Mouse (Mus musculus) testis, postnatal 10 days (tissue): Measurements from ENCODE around the gene Dnajb12.

Experiments used
- DNase-seq: peaks from one replicate; pipeline ENCODE4 v3.0.0; 2021; ENCODE audit warnings: low spot score

Dnajb12 gene

DNA sequence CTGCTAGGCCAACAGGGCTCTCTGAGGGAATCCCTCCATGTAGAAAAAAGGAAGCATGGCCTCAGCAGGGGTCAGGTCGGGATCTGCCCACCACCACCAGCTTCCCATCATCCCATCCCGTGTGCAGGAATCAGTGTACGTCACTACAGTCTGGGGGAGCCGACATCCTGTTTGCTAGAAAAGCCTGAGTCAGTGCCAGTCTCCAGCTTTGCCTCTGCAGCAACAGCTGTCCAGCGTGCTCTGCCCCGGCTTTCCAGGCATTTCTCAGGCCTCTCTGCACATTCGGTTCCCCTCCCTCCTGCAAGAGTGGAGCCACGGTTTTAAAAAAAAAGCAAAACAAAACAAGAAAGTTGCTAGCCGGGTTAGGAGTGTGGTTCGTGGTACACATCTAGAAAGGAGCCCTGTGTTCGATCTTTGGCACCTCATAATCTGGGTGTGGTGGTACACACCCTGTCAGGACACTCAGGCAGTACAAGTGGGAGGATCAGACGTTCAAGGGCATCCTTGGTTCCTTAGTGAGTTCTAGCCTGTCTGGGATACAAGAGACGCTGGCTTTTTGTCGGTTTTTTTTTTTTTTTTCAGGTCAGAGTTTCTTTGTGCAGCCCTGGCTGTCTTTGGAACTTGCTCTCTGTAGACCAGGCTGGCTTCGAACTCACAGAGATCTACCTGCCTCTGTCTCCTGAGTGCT, 40.3 kb downstream of the Dnajb12 start:
- DNase-seq, result peak; percentile 60

DNA sequence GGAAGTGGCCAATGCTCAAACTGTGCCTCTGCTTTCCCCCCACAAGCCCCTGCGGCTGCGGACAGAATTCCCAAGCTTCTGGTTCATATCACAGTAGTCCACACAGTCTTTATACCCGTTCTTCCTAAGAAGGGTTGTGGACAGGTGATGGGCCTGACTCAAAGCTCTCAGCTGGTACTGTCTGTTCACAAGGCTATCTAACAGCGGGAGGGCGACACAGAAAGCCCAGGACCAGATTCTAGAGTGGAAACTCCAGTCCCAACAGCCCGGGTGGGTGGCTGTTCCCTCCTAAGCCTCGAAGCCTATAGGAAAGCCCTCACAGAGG, 41.1 kb downstream of the Dnajb12 start:
- no peak for DNase-seq

DNA sequence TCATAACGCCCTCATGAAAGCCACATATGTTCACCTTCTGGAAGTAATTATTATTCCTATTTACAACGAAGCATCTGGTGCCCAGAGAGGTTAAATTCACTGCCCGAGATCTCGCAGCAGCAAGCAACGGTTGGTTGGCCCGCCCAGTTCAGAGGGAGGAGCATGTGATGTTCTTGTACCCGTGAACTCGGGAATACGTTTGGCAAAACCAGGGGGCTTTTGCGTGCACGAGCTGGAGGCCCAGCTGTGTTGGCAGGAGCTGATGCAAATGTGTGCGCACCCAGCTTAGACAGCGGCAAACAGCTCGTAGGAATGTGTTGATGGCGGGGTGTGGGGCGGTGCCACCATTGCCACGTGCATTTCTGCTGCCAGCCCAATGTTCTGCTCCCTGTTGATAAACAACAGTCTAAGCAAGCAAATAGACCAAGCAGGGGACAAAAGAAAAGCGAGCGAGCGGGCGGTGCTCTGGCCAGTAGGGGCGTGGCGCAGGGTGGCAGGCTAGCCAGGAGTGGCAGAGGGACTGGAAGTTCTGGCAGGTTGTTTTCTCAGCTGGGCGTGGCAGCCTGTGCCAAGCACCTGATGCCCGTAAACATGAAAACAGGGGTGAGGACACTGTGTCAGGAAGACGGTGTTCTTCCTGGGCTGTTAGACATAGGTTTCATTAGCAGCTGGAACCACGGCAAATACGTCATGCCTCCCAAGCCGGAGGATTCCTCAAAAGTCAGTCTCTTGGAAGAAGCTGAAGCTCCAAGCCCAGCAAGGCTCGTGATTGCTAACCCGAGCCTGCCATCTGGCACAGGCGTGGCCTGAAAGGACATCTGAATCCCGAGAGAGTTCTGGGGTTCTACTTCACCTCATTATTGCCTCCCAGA, 41.7 kb downstream of the Dnajb12 start:
- DNase-seq, result peak; percentile 82

DNA sequence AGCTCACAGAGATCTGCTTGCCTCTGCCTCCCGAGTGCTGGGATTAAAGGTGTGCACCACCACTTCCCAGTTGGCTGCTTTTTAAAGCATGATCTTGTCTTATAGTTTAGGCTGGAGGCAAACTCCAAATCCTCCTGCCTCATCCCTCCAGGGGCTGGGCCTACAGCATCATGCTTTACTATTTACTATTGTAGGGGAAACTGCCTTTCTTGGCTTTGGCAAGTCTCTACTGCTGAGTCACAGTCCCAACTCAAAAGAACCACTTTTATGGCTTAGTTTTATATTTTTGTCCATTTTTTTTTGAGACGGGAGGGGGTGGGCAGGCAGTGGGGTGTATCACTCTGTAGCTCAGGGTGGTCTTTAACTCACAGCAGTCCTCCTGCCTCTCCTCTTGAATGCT, 44.1 kb downstream of the Dnajb12 start:
- DNase-seq, result no peak

DNA sequence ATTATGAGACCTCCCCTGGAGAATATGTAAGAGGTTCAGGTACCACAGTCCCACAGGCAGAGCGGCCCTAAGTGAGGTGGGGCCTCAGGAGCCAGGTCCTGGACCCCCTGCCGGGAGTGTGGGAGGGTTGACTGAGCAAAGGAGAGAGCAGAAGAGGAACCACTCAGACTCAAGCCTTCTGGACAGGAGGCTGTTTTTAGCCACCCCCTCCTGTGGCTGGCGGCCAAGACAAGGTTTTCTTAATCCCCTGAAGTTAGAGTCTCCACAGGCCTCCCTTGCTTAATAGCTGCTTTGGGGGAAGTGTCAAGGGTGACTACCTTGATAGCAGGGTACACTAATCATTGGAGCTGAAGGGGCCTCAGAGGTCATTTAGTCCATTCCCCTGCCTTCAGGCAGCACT, 44.9 kb downstream of the Dnajb12 start:
- DNase-seq, result peak; percentile 51

DNA sequence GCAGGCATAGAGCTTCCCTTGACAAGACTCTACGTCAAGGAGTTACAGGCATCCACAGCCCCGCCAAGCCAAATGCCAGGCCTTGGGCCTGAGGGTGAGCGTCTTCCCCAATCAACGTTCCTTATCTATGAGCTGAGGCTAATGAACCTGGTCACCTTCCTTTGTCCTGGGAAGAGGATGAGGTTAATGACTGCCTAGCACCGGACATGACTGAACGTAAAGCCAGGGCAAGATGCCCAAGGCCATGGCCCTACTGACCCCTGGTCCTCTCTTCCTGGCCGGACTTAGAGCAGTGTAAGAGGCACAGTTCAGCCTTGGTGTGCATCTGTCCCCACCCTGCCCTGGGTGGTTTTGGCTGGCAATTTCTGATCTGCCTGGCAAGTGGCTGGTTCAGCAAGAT, 49.8 kb downstream of the Dnajb12 start:
- DNase-seq, result peak; percentile 50

DNA sequence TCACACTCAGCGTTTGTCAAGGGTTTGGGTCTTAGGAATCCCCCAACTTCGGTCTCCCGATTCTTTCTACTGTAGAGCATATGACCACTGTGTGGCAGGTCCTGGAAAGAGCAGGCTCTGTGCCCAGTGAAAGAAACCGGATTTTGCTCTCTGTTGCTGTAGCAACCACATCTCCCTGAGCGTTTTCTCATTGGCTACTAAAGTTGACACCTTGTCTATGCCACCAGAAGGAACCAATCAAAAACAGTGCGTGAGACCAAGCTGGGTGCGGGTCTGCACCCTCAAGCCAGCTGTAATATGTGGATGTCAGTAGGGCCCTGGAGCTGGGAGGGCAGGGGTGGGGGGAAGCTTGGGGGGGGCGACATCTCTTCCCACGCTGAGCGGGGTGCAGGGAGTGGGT, 51.6 kb downstream of the Dnajb12 start:
- DNase-seq, result no peak

DNA sequence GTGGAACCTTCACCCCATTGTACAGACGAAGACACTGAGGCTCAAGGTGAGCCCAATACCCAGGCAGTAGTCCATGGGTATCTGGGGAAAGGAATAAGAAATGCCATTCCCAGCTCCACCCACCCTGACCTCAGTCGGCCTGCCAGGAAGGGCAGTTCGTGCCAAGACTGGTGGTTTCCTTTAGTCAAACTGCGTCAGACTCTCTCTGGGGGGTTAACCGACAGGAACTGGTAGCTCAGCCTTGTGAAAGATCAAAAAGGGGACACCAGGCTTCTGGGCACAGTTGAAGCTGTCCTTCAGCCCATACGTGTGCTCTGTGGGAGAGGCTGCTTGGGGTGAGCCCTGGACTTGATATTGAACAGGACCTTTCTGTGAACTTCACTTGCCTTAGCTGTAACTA, 53.2 kb downstream of the Dnajb12 start:
- peak; percentile 39 for DNase-seq

DNA sequence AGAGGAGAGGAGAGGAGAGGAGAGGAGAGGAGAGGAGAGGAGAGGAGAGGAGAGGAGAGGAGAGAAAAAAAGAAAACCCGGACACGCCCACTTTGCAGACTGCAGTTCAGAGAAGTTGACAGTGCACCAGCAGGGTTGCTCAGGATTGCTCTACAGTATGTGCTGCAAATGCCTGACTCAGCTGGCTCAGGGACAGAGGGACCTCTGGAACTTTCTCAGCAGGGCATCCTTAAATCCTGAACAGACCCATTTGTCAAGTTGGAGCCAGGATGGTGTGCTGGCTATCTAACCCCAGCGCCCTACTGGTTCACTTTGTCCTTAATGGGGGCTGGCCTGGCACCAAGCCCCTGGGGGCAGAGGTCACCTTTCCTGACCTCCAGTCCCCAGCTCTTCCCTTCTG, 54.7 kb downstream of the Dnajb12 start:
- peak; percentile 41 for DNase-seq

DNA sequence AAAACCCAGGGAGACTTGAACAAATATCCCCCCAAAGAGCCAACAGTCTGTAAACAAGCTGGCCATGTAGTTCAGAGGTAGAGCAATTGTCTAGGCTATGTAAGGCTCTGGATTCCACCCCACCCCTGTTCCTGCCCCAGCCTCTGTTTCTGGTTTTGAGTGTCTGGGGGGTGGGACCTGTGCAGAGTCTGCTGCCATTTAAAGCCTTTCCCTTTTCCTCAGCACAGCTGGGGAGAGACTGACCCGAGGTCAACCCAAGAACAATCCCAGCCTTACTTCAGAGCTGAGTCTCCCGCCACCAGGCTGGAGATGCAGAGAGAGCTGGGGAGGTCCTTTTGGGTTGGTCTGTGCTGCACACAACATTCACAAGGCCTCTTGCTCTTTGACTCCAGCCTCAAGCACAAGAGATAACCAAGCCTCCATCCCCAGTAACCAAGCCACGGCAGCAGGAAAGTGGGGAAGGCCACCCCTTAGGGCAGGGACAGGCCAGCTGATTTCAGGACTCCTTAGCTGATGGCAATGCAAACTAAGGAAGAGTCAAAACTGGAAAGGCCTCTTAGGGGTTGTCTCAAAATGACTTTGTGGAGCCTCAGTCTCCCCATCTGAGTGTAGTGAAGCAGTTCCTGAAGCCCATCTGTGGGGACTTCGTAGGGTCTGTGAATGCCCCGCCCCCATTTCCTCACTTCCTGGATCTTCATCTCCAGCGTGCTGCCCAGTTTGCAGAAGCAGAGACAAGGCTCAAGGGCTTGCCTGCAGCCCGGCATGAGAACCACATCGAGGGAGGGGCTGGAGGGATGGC, 56.9 kb downstream of the Dnajb12 start:
- no peak for DNase-seq

DNA sequence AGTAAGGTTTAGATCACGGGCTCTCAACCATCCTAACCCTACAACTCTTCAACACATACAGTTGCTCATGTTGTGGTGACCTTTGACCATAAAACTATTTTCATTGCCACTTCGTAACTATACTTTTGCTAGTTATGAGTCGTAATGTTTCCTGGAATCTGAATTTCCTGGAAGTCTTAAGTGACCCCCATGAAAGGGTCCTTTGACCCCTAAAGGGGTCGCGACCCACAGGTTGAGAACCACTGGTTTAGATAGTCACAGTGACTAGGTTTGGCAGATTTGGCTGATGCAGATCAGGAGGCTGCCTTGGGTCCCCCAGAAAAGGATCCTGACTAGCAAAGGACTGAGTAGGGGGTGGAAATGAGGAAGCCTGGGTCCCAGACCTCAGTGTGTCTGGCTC, 59.3 kb downstream of the Dnajb12 start:
- no peak for DNase-seq

DNA sequence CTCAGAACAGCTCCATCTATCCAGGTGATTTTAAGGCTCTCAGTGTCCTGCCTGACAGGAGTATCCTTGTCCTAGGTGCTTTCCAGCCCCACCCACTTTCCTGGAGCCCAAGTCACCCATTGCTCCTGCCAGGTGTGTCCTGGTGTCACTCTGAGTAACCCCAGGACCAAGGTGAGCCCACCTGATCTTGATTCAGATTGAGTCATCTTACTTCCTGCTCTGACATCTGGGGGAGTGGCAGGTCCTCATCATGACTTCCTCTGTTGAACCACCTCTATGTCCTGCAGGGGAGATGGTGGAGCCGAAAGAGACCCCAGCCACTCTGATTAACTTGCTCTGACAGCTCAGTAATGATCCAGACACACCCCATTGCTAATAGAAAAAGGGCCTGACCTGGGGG, 59.7 kb downstream of the Dnajb12 start:
- DNase-seq, result no peak

DNA sequence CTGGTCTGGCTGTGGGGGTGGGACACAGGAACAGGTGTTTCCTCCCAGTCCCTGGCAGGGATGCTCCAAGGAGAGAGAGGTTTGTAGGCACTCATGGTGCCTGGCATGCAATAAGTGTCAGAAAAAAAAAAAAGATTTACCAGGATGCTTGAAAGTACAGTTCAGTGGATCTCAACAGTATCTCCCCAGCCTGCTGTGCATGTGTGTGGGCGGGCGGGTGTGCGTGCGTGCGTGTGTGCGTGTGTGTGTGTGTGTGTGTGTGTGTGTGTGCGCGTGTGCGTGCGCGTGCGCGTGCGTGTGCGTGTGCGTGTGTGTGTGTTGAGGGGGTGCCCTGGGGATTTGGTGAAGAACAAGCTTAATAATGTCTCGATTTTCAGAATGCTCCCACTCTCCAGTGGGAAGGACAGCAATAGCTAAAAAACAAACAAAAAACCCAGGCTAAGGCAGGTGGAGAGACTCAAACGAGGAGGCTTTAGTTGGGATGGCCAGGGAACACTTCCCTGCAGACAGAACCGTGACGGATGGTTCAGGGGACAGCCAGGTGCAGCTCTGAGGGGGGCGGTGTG, 63.0 kb downstream of the Dnajb12 start:
- no peak for DNase-seq

DNA sequence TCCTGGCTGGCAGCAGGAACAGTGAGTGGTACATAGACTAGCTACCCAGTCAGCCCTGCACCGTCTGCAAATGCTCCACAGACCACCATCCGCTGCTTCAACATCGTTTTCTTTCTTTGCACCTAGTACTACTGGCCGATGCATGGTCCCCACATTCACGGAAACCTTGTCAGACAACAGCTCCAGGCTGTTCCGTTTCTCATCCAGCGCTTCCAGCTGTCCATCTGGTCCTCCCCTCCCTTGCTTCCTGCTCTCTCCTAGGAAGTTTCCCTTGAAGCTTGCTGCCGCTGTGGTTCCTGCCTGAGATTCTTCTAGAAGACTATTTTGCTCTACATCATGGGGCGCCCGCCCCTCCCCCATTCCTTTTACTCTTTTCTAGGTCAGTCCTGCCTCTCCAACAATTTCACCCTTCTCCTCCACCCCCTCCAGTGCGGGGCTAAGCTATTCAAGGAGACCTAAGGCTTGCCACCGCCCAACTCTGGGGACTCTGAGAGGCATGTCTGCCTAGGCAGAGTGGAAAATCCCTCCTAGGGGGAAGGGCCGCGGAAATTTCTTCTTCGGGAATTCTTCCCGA, 63.6 kb downstream of the Dnajb12 start:
- peak; percentile 74 for DNase-seq

DNA sequence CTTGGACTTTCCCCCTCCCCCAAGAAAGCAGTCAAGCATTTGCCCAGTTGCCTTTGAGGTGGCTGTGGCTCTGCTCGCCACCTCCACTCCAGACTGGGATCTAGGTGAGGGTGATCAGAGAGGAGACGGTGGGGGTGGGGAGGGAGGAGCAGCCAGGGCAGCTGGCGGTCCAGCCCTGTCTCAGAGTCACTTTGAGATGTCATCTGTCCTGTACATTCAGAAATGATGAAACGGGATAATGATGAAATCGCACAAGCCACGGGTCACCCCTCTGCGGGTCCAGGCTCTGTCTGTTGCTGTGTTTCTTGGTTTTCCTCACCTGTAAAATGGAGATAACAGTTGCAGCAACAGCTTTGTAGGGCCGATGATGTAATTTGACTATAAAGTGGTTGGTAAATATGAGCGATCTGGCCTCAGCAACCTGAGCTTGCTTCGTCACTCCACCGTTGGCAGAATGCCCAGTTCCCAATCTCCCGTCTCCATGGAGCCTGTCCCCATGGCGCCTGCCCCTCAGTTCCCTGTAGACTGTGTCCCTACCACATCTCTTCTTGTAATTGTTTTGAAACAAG, 64.1 kb downstream of the Dnajb12 start:
- DNase-seq, result peak; percentile 84

DNA sequence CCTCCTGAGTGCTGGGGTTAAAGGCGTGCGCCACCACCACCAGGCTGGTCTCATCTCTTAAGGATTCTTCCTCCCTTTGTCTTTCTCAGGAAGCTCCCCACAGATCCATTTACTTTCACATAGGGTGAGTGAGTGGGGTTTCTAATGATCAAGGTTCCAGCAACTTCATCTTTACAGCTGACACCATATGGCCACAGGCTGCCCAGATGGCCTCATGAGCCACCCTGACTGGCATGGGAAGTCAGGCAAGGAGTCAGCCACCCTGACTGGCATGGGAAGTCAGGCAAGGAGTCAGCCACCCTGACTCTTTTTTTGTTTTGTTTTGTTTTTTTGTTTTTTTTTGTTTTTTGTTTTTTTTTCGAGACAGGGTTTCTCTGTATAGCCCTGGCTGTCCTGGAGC, 66.1 kb downstream of the Dnajb12 start:
- DNase-seq, result no peak

DNA sequence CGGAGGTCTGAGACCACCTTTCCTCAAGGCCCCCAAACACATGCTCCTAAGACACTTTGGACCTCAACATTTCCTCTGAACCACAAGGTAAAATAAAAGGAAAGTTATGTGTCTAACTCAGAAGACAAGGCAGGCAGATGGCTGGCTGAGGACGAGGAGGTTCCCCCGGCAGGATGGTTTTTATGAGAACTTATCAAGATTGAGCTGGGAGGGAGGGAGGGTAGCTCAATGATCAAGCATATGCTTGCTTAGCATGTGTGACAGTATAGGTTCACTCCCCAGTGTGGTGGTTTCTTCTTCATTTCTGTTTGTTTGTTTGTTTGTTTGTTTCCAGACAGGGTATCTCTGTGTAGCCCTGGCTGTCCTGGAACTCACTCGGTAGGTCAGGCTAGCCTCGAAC, 67.0 kb downstream of the Dnajb12 start:
- DNase-seq, result no peak

DNA sequence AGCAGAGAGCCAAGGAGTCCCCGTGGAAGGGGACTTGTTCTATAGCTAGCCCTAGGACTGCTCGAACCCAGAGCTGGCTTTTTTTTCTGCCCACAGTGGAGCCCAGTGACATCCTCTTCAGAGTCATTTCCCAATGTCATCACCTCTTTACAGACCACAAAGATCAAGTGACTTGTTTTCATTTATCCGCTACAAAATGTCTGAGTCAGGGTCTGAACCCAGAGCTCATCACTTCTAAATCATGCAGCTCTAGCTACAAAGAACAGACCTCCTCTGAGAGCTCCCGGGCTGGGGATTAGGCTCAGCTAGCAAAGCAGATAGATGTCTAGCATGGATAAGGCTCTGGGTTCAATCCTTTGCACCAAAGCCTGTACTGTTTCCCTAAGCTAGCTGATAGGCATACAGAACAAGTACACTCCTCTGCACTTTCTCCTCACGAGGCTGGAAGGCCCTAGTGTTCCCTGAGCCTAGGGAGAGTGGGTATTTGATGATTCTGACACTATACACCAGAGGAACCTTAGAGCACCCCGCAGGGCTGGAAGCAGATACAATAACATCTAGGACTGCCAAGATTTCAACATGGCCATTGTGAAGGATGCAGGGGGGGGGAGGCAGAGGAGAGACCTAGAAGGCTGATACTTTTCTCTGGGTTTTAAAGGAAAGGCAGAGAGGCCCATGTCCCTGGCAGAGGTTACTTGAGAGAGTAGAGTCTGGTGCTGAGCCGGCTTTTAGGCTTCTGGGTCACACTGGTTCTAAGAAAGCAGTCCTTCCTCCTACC, 68.1 kb downstream of the Dnajb12 start:
- no peak for DNase-seq

DNA sequence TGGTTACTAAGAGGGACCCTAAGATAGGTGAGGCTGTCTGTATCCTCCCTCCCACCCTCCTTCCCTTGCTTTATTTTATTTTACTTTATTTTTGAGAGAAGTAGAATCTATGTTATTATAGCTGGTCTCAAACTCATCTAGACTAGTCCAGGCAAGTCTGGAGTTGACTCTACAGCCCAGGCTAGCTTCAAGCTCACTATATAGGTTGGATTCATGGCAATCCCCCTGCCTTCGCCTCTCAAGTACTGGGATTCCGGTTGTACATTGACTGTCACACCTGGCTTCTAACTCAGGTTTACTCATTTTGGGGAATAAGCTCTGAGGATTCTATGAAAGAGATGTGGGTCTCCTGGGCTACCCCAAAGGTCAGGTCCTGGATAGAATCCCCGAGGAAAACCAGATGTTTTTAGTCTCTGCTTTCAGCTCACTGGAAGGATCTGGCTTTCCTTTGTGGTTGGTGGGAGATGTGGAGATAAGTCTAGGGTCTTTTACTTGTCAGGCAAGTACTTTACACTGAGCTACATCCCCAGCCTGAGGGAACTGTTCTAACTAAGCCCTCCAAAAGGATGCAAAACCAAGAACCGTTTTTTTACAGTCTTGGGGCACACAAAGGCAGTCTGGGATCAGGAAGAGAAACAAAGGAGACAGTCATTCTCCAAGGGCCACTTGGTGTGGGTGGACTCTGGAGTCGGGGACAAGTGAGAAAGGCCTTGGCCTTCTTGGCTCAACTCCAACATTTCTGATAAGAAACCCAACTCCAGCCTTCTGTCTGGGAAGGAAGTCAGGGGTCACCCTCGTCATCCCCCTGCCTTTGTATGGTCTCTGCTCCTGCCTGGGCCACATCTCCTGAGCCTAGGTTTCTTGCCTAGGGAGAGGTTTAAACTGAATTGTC, 69.3 kb downstream of the Dnajb12 start:
- DNase-seq, result no peak
